Mouse (Mus musculus) natural killer cell, adult 2 months (primary cell): ENCODE results near the gene Kif1a.
A peak's percentile ranks its signal among the peaks of the same experiment; 100 is the strongest.

Experiments
- DNase-seq, 2 experiments: peaks; one replicate each; pipeline ENCODE4 v3.0.0; 2022; ENCODE audit warnings: low spot score in 2 of 2

Kif1a gene

GRCm38 (mm10) chr1:93020602-93021001 lies 81.1 kb downstream of the Kif1a start:
- DNase-seq = no peak

- no peak for DNase-seq
These were observed 83.0 kb downstream of the Kif1a start for GRCm38 (mm10) chr1:93018716-93019115.

GRCm38 (mm10) chr1:93015136-93015535 lies 86.6 kb downstream of the Kif1a start:
- no peak for DNase-seq

GRCm38 (mm10) chr1:93014460-93014859 lies 87.3 kb downstream of the Kif1a start:
- peak; percentile 44 to 51 for DNase-seq

GRCm38 (mm10) chr1:93013367-93013766 lies 88.4 kb downstream of the Kif1a start:
- DNase-seq = no peak

- DNase-seq = no peak
These were observed 89.6 kb downstream of the Kif1a start for GRCm38 (mm10) chr1:93012103-93012585.

- DNase-seq = no peak
These were observed 91.0 kb downstream of the Kif1a start for GRCm38 (mm10) chr1:93010731-93011130.

- DNase-seq = no peak
These were observed 92.6 kb downstream of the Kif1a start for GRCm38 (mm10) chr1:93009196-93009595.

- DNase-seq = no peak
These were observed 95.7 kb downstream of the Kif1a start, which contains the start of gene Aqp12 for GRCm38 (mm10) chr1:93006061-93006460. TSS of gene Aqp12 (plus strand) at chr1:93006334.

GRCm38 (mm10) chr1:92992880-92993279 lies 108.9 kb downstream of the Kif1a start:
- DNase-seq = no peak

- DNase-seq = no peak
These were observed 109.4 kb downstream of the Kif1a start for GRCm38 (mm10) chr1:92992214-92992855.

- no peak for DNase-seq
These were observed 111.9 kb downstream of the Kif1a start for GRCm38 (mm10) chr1:92989891-92990290.

- DNase-seq = no peak
These were observed 112.9 kb downstream of the Kif1a start for GRCm38 (mm10) chr1:92988894-92989293.

- no peak for DNase-seq
These were observed 116.8 kb downstream of the Kif1a start for GRCm38 (mm10) chr1:92984999-92985398.

- no peak for DNase-seq
These were observed 118.7 kb downstream of the Kif1a start for GRCm38 (mm10) chr1:92982931-92983605.

- DNase-seq = no peak
These were observed 120.5 kb downstream of the Kif1a start for GRCm38 (mm10) chr1:92981056-92981845.

- no peak for DNase-seq
These were observed 122.6 kb downstream of the Kif1a start for GRCm38 (mm10) chr1:92979073-92979602.

GRCm38 (mm10) chr1:92978645-92979044 lies 123.1 kb downstream of the Kif1a start:
- no peak for DNase-seq

GRCm38 (mm10) chr1:92976141-92976566 lies 125.6 kb downstream of the Kif1a start:
- DNase-seq = no peak

GRCm38 (mm10) chr1:92972854-92973253 lies 128.9 kb downstream of the Kif1a start:
- peak in 1 of 2 experiments; percentile 15 for DNase-seq

- no peak for DNase-seq
These were observed 129.6 kb downstream of the Kif1a start for GRCm38 (mm10) chr1:92971879-92972795.
